Mouse (Mus musculus): ENCODE data around the gene Pef1. TPM values are rescaled to one million over a fixed set of nuclear protein-coding genes. Genes with fewer than 3 reads are reported as not detected.

Gene Pef1
- polyA plus RNA-seq, 1 experiment from 2014 or later, result 68.6 TPM

DNA sequence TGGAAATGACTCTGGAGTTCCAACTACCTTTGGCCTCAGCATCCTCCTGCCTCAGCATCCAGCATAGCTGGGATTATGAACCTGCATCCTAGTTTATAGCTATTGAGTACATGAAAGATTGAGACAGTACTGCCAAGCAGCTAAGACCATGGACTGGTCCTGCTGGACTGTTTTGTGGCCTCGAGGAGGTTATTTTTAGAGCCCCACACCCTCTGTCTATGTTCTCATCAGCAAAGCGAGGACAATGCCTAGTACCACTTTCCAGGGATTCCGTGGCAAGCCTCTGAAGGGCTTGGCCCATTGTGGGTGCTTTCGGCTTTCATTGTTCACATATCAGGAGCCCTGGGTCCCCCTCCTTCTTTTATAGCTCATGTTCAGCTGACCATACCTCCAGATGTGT, 68.0 kb downstream of the Pef1 start:
- Histone ChIP-seq H3K4me3 (ENCODE audit: low read depth, low read length) (no peak overlapping the region), H3K4me2 (ENCODE audit: low read depth, low read length) (no peak overlapping the region), H3K27me3 (replicated peaks; ENCODE audit: control insufficient read depth, insufficient read depth, low read length) (peaks cover 21% of the 10 kb centered on the region), H3K9me3 (ENCODE audit: control insufficient read depth, low read length) (no peaks in the 10 kb centered on the region), H3K36me3 (ENCODE audit: control insufficient read depth, insufficient read depth, low read length) (no peaks in the 10 kb centered on the region), H3K4me1 (ENCODE audit: control insufficient read depth, insufficient read depth, low read length) (peaks cover 47% of the 10 kb centered on the region), H3K27ac (replicated peaks; ENCODE audit: low read depth, low read length) (no peak overlapping the region), H3K9ac (ENCODE audit: low read depth, low read length) (no peak overlapping the region)
- no peak for ATAC-seq (ENCODE audit: low read depth)
- WGBS, result 87% methylated on average over 4 of the region's 4 CpGs
- DNase-seq (ENCODE audit: low spot score), result no peak

DNA sequence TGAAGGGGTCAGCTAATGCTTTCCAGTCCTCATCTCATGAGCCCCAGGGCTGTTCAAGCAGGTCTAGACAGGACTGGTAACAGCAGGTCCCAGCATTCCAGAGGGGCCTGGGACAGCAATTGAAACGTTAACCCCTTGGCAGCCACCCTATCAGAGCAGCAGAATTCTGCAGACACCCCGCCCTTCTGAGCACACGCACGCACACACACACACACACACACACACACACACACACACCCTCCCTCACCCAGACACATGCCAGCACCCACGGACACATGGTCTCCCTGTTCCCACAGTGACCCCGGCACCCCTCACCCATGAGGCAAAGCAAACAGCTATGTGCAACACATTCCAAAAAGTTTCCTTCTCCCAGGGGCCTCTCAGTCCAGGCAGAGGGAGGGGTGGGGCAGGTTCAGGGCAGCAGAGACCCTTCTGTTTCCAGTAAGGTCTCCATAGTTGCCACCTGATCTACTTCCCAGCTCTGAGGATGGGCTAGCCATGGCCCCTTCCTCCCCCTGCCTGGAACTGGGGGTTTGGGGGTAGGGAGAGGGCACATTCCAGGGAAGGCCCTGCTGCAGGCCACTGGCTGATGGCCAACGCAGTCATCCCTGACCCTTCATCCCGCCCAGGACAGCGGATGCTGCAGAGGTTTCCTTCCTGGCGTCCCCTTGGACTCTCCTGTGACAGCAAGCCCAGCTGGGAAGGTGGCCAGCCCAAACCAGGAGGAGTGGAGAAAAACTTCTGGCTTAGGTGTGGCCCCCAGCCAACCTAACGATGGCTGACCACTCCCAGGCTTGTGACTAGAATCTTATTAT, 69.8 kb downstream of the Pef1 start:
- Histone ChIP-seq H3K27ac (replicated peaks; ENCODE audit: low read depth, low read length) (no peak overlapping the region), H3K4me1 (ENCODE audit: control insufficient read depth, insufficient read depth, low read length) (peaks cover 42% of the 10 kb centered on the region), H3K9me3 (ENCODE audit: control insufficient read depth, low read length) (no peaks in the 10 kb centered on the region), H3K4me2 (ENCODE audit: low read depth, low read length) (peak overlapping the region; percentile 13; the same call in 1 of the 2 replicates), H3K9ac (ENCODE audit: low read depth, low read length) (no peak overlapping the region), H3K4me3 (ENCODE audit: low read depth, low read length) (no peak overlapping the region), H3K27me3 (replicated peaks; ENCODE audit: control insufficient read depth, insufficient read depth, low read length) (peaks cover 22% of the 10 kb centered on the region), H3K36me3 (ENCODE audit: control insufficient read depth, insufficient read depth, low read length) (no peaks in the 10 kb centered on the region)
- WGBS, result 24% methylated on average over 8 of the region's 11 CpGs
- ATAC-seq (ENCODE audit: low read depth) (no peak), DNase-seq (ENCODE audit: low spot score) (peak; percentile 63)

DNA sequence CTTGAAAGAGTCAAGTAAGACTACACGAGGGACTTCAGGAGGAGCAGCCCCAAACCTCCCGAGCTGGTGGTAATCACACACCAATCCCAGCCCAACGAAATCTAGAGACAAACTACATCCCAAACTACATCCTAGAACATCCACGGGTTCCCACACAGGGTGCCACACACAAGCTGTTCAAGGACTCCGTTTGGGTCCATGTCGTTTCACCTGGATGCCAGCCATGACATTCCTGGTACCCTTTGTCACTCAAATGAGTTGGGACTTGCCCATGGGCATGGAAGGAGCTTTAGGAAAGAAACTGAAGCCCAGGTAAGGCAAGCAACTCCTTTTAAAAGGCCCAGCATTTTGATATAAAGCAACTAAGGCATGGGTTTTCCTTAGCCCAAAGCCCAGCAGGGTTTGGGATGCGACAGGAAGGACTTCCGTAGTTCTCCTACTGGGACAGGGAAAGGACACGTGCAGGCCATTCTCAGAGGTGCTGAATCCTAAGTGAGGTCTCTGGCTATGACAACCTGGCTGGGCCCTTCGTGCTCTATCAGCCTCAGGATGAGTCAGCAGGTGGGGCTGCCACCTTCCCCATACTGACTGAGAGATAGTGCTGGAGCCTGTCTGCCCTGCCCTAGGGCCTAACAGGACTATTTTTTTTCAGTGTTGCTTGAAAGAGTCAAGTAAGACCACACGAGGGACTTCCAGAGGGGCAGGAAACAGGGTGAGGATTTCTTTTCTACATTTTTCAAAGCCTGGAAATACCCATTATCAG, 70.9 kb downstream of the Pef1 start:
- H3K9me3 ChIP-seq (ENCODE audit: control insufficient read depth, low read length), result no peaks in the 10 kb centered on the region
- H3K9ac ChIP-seq (ENCODE audit: low read depth, low read length), result no peak overlapping the region
- H3K36me3 ChIP-seq (ENCODE audit: control insufficient read depth, insufficient read depth, low read length), result no peaks in the 10 kb centered on the region
- DNase-seq (ENCODE audit: low spot score), result no peak
- peaks cover 31% of the 10 kb centered on the region for H3K4me1 ChIP-seq (ENCODE audit: control insufficient read depth, insufficient read depth, low read length)
- no peak overlapping the region for H3K4me3 ChIP-seq (ENCODE audit: low read depth, low read length)
- no peak for ATAC-seq (ENCODE audit: low read depth)
- H3K27me3 ChIP-seq (replicated peaks; ENCODE audit: control insufficient read depth, insufficient read depth, low read length), result peaks cover 22% of the 10 kb centered on the region
- 59% methylated on average over 11 of the region's 11 CpGs for WGBS
- H3K27ac ChIP-seq (replicated peaks; ENCODE audit: low read depth, low read length), result no peak overlapping the region
- H3K4me2 ChIP-seq (ENCODE audit: low read depth, low read length), result peak overlapping the region; percentile 56

DNA sequence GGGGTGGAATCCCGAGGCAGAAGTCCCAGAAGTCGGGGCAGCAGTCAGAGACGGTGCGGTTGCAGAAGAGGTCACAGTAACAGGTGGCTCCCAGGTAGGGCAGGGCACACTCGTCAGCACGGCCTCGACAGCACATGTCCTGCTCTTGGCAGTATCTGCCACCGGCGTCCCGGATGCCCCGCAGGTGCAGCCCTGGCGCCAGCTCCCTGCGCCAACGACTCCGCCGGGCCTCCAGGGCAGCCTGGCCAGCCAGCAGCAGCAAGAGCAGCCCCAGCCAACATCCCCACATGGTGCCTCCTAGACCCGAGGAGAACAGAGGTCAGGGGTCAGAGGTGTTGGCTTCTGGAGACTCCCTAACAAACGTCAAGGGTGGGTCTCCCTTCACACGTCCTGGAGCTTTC, 71.6 kb downstream of the Pef1 start:
- Histone ChIP-seq H3K9me3 (ENCODE audit: control insufficient read depth, low read length) (no peaks in the 10 kb centered on the region), H3K4me3 (ENCODE audit: low read depth, low read length) (peak overlapping the region; percentile 29; the same call in 1 of the 2 replicates), H3K36me3 (ENCODE audit: control insufficient read depth, insufficient read depth, low read length) (no peaks in the 10 kb centered on the region), H3K27ac (replicated peaks; ENCODE audit: low read depth, low read length) (no peak overlapping the region), H3K4me1 (ENCODE audit: control insufficient read depth, insufficient read depth, low read length) (peaks cover 28% of the 10 kb centered on the region), H3K9ac (ENCODE audit: low read depth, low read length) (no peak overlapping the region), H3K4me2 (ENCODE audit: low read depth, low read length) (peak overlapping the region; percentile 56), H3K27me3 (replicated peaks; ENCODE audit: control insufficient read depth, insufficient read depth, low read length) (peaks cover 22% of the 10 kb centered on the region)
- no peak for ATAC-seq (ENCODE audit: low read depth)
- WGBS, result 37% methylated on average over 15 of the region's 19 CpGs
- no peak for DNase-seq (ENCODE audit: low spot score)

DNA sequence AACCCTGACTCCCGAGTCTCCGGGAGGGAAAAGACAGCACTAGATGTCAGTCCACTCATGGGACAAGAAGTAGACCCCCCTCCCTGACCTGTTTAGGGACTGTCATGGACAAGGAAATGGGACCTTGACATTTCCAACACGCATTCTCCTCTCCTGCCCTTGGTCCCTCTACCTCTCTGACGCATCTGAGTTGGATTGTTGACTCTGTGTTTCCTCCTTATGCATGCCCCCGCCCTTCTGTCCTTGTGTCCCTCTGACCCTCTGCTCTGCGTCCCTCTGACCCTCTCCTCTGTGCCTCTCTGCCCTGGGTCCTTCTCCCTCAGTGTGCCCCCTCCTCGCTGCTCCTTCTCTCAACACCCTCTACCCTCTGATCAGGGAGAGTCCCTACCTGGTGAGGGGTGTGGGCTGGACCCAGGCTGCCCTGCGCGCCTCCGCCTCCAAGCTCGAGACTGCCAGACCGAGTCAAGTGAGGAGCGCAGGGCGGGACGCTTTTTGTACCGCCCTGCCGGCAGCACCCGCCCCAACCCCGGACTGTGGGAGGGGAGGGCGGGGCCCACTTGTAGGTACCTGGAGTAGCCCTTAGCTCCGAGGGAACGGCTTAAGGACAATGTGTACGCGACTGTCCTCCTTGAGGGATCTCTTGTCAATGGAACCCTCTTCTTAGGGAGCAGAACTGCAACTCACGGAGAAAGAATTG, 72.1 kb downstream of the Pef1 start:
- Histone ChIP-seq H3K9me3 (ENCODE audit: control insufficient read depth, low read length) (no peaks in the 10 kb centered on the region), H3K4me1 (ENCODE audit: control insufficient read depth, insufficient read depth, low read length) (peaks cover 28% of the 10 kb centered on the region), H3K36me3 (ENCODE audit: control insufficient read depth, insufficient read depth, low read length) (no peaks in the 10 kb centered on the region), H3K4me2 (ENCODE audit: low read depth, low read length) (peak overlapping the region; percentile 56), H3K9ac (ENCODE audit: low read depth, low read length) (peak overlapping the region; percentile 14; the same call in 1 of the 2 replicates), H3K27me3 (replicated peaks; ENCODE audit: control insufficient read depth, insufficient read depth, low read length) (peaks cover 22% of the 10 kb centered on the region), H3K4me3 (ENCODE audit: low read depth, low read length) (peak overlapping the region; percentile 29), H3K27ac (replicated peaks; ENCODE audit: low read depth, low read length) (no peak overlapping the region)
- no peak for DNase-seq (ENCODE audit: low spot score)
- peak; percentile 78 for ATAC-seq (ENCODE audit: low read depth)
- WGBS, result 6% methylated on average over 23 of the region's 25 CpGs

DNA sequence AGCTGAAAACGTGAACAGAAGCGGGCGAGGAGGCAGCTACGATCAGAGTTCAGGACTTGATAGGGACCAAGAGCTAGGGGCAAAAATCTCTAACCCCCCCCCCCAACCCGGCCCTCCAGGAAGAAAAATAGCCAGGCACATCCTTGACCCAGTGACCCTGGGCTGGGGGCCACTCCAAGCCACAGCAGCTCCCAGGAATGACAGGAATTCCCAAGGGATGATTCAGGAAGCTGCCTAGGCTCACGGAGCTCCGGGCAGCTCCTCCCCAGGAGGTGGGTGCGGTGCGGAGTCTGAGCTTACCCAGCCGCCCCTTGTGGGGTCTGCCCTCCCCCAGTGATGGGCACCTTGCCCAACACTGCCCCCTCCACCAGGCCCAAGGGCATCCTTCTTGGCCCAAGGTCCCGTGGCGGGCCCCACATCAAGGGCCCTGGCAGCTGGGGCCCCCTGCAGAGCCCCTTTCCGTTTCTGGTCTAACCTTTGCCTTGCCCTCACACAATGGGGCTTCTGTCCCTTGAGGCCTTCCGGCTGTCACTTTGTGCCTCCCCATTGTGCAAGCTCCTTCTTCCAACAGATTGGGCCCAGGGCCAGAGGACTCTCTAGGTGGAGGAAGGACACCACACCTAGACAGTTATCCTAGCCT, 72.8 kb downstream of the Pef1 start, which contains the start of gene Tinagl1:
Tinagl1 (minus strand) TSS at position 51 of the 640 bp plus-strand sequence.
- H3K27ac ChIP-seq (replicated peaks; ENCODE audit: low read depth, low read length), result no peak within 1 kb of the TSS
- H3K4me3 ChIP-seq (ENCODE audit: low read depth, low read length), result peak within 1 kb of the TSS; percentile 29
- ATAC-seq (ENCODE audit: low read depth) (no peak), DNase-seq (ENCODE audit: low spot score) (no peak)
- peak within 1 kb of the TSS; percentile 14; the same call in 1 of the 2 replicates for H3K9ac ChIP-seq (ENCODE audit: low read depth, low read length)
- peak within 1 kb of the TSS; percentile 56 for H3K4me2 ChIP-seq (ENCODE audit: low read depth, low read length)
- H3K27me3 ChIP-seq (replicated peaks; ENCODE audit: control insufficient read depth, insufficient read depth, low read length), result peaks cover 22% of the 10 kb centered on the region
- H3K9me3 ChIP-seq (ENCODE audit: control insufficient read depth, low read length), result no peaks in the 10 kb centered on the region
- H3K4me1 ChIP-seq (ENCODE audit: control insufficient read depth, insufficient read depth, low read length), result peaks cover 28% of the 10 kb centered on the region
- no peaks in the 10 kb centered on the region for H3K36me3 ChIP-seq (ENCODE audit: control insufficient read depth, insufficient read depth, low read length)
- WGBS, result 7% methylated on average over 13 of the region's 14 CpGs

DNA sequence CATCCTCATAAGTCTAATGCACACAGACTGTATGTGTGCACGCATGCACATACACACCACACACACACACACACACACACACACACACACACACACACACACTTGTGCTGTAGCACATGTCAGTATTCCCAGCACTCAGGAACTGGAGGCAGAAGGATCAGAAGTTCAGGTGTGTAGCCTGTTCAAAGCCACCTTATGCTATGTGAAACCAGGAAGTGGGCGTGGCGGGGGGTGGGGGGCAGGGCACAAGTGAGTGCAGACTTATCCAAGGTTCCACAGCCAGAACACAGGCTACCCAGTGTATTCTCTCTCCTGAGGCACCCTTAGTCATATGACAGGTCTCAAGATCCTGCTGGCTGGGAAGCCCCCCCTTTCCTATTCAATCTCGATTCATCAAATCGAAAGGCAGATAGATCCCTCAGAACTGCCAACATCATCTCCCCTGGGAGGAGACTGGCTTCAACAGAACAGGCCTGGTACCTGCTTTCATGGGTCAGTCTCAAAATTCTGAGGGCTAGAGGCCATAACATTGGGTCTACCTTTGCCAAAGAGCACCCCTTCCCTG, 73.9 kb downstream of the Pef1 start:
- Histone ChIP-seq H3K27ac (replicated peaks; ENCODE audit: low read depth, low read length) (no peak overlapping the region), H3K36me3 (ENCODE audit: control insufficient read depth, insufficient read depth, low read length) (no peaks in the 10 kb centered on the region), H3K9me3 (ENCODE audit: control insufficient read depth, low read length) (no peaks in the 10 kb centered on the region), H3K4me2 (ENCODE audit: low read depth, low read length) (no peak overlapping the region), H3K4me3 (ENCODE audit: low read depth, low read length) (no peak overlapping the region), H3K4me1 (ENCODE audit: control insufficient read depth, insufficient read depth, low read length) (peaks cover 28% of the 10 kb centered on the region), H3K9ac (ENCODE audit: low read depth, low read length) (no peak overlapping the region), H3K27me3 (replicated peaks; ENCODE audit: control insufficient read depth, insufficient read depth, low read length) (peaks cover 22% of the 10 kb centered on the region)
- ATAC-seq (ENCODE audit: low read depth) (no peak), DNase-seq (ENCODE audit: low spot score) (no peak)
- WGBS, result 78% methylated on average over 5 of the region's 5 CpGs

DNA sequence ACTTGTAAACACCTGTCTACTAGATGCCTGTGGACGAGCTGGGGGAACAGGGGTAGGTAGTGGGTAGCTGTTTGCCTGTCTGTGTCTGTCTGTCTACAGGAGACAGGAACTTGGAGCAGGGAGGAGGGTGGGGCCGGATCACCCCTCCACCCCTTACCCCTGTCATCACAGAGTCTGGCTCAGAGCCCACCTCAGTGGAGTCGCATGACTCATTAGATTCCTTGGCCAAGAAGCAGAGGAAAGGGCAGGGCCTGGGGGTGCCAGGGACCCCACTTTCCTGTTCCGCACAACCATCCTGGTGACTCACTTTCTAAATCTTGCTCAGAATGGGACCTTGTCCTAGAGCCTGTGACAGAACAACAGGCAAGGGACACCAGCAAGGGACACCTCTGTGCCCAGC, 74.7 kb downstream of the Pef1 start:
- Histone ChIP-seq H3K9ac (ENCODE audit: low read depth, low read length) (no peak overlapping the region), H3K27ac (replicated peaks; ENCODE audit: low read depth, low read length) (no peak overlapping the region), H3K4me3 (ENCODE audit: low read depth, low read length) (no peak overlapping the region), H3K4me1 (ENCODE audit: control insufficient read depth, insufficient read depth, low read length) (peaks cover 28% of the 10 kb centered on the region), H3K9me3 (ENCODE audit: control insufficient read depth, low read length) (no peaks in the 10 kb centered on the region), H3K27me3 (replicated peaks; ENCODE audit: control insufficient read depth, insufficient read depth, low read length) (peaks cover 22% of the 10 kb centered on the region), H3K36me3 (ENCODE audit: control insufficient read depth, insufficient read depth, low read length) (no peaks in the 10 kb centered on the region), H3K4me2 (ENCODE audit: low read depth, low read length) (no peak overlapping the region)
- DNase-seq (ENCODE audit: low spot score) (no peak), ATAC-seq (ENCODE audit: low read depth) (0 out of 2 replicates have a peak, but pooled peaks have one; percentile 7)
- WGBS, result 35% methylated on average over 4 of the region's 4 CpGs

Measured in embryonic facial prominence, embryonic 14.5 days (tissue).